Mouse (Mus musculus): Measurements from ENCODE around the gene Dnm3.

- TF ChIP-seq ZNF384 (IDR thresholded peaks at IDR 0.05; ENCODE audit: low read depth, low read length) (no peak), HCFC1 (IDR thresholded peaks at IDR 0.05; ENCODE audit: borderline replicate concordance, insufficient read depth, low read length) (no peak), ZC3H11A (IDR thresholded peaks at IDR 0.05; ENCODE audit: borderline replicate concordance, low read depth, low read length) (no peak)
These were observed 19.1 kb downstream of the Dnm3 start for GRCm38 (mm10) chr1:162458711-162459110.

Data from ES-E14 (cell line).